Comparison of ENCODE assay signal across 25 mouse cellular contexts in the genomic region with DNA sequence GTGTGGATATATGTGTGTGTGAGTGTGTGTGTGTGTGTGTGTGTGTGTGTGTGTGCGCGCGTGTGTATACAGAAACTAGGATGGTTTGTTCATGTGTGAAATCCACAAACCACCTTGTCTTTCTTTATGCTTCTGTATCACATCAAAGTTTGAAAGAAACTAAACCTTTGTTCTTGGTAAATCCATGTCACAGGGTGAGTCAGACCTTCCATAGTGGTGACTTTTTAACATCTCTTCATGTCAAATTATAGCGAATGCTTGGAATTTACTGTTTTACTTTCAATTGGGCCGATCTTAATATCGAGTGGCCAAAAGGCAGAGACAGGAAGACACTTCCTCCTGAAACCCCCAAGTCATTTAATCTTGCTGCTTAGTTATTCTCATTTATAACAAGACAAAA. TPM values are rescaled to one million over a fixed set of nuclear protein-coding genes. Genes with fewer than 3 reads are reported as not detected.
DNase-seq lines count a peak whose midpoint lies in the region; ATAC-seq and TF ChIP-seq lines count a peak whose summit lies in the region.
"Had no signal": no experiment of that assay in that cellular context is flagged by ENCODE, and none has a peak within 500 bp of the region (broad histone marks: within the 10 kb centered on the region; RNA-seq: fewer than 3 reads in every experiment).

No protein-coding gene starts in this region.

- in situ Hi-C loops in CH12.LX (cut with MboI; ENCODE audit: low pct_ligation_motif_present, low pct_unique_long_range_greater_than_20kb, low sequenced_read_pairs) = no loop called here

- no peak for TF ChIP-seq CTCF in CH12.LX (conservative IDR thresholded peaks at IDR 0.05 in 1 of 2, IDR thresholded peaks at IDR 0.05 in 1 of 2; ENCODE audit: low read depth in 2 of 2, low read length in 2 of 2)

- no peaks in the 10 kb centered on the region for H3K9me3 ChIP-seq in lung, embryonic 15.5 days
- no peaks in the 10 kb centered on the region for H3K9me3 ChIP-seq in CH12.LX (replicated peaks; ENCODE audit: low read length)
- no peaks in the 10 kb centered on the region for H3K9me3 ChIP-seq in stomach, embryonic 15.5 days
- H3K9me3 ChIP-seq: embryonic facial prominence, embryonic 13.5 days; forebrain, embryonic 13.5 days; heart, embryonic 15.5 days; hindbrain, embryonic 13.5 days had no signal

- no peak for ATAC-seq in lung, embryonic 15.5 days (ENCODE audit: borderline replicate concordance, extremely low read depth, low FRiP score, low TSS enrichment)
- ATAC-seq in stomach, embryonic 15.5 days (ENCODE audit: insufficient read depth, low FRiP score, low read depth) = no peak
- ATAC-seq: forebrain, embryonic 13.5 days; forebrain, postnatal 0 days; hindbrain, postnatal 0 days had no signal

- TF ChIP-seq POLR2A in CH12.LX (IDR thresholded peaks at IDR 0.05; ENCODE audit: low read depth, low read length) = no peak

- H3K27me3 ChIP-seq in lung, embryonic 15.5 days = no peaks in the 10 kb centered on the region
- no peaks in the 10 kb centered on the region for H3K27me3 ChIP-seq in CH12.LX (replicated peaks)
- no peaks in the 10 kb centered on the region for H3K27me3 ChIP-seq in stomach, embryonic 15.5 days (replicated peaks)
- H3K27me3 ChIP-seq: embryonic facial prominence, embryonic 13.5 days; forebrain, embryonic 13.5 days; heart, embryonic 15.5 days; hindbrain, embryonic 13.5 days had no signal

- dilution Hi-C loops in CH12.LX (cut with MboI; ENCODE audit: extremely low pct_ligation_motif_present, extremely low pct_unique_long_range_greater_than_20kb, low sequenced_read_pairs) = no loop called here

- H3K79me2 ChIP-seq in CH12.LX (replicated peaks; ENCODE audit: control insufficient read depth, extremely low read depth, insufficient read depth, poor library complexity, severe bottlenecking) = 0 out of 2 replicates have a peak, but pooled peaks cover 2% of the 10 kb centered on the region

- peak overlapping the region; percentile 63 for H3K27ac ChIP-seq in lung, embryonic 15.5 days
- peak overlapping the region; percentile 94; the same call in 1 of the 2 replicates for H3K27ac ChIP-seq in CH12.LX (ENCODE audit: insufficient read depth, low read depth)
- H3K27ac ChIP-seq in stomach, embryonic 15.5 days = peak overlapping the region; percentile 27; the same call in 1 of the 2 replicates
- H3K27ac ChIP-seq: embryonic facial prominence, embryonic 13.5 days; forebrain, embryonic 13.5 days; heart, adult 2 months; heart, embryonic 15.5 days; hindbrain, embryonic 13.5 days; hindbrain, postnatal 0 days had no signal

- no peak for DNase-seq in lung, postnatal 10 days
- DNase-seq in 416B (ENCODE audit: low read depth) (peak; percentile 58), CH12.LX (ENCODE audit: extremely low read depth) (no peak)
- no peak for DNase-seq in thymus, postnatal 25 days
- DNase-seq in urinary bladder, postnatal 4 days (ENCODE audit: low spot score in 2 of 2) = no peak
- DNase-seq in right cerebral cortex, adult 18-20 months = no peak
- DNase-seq: adrenal gland, adult 8-10 months; adrenal gland, postnatal 36 days; cerebellum, adult 11 months; cerebellum, adult 9-10 months; cerebellum, postnatal 25 days; forebrain, postnatal 0 days; gastrocnemius, postnatal 14 days; heart, adult 2 months; heart, postnatal 14 days had no signal

- H3K4me3 ChIP-seq in lung, embryonic 15.5 days = no peak overlapping the region
- no peak overlapping the region for H3K4me3 ChIP-seq in CH12.LX (replicated peaks in 1 of 3; ENCODE audit: low read depth in 2 of 3, low read length in 2 of 3, poor library complexity in 1 of 3)
- H3K4me3 ChIP-seq in stomach, embryonic 15.5 days (replicated peaks) = no peak overlapping the region
- H3K4me3 ChIP-seq: embryonic facial prominence, embryonic 13.5 days; forebrain, embryonic 13.5 days; heart, adult 2 months; heart, embryonic 15.5 days; hindbrain, embryonic 13.5 days had no signal

- no peak overlapping the region for H3K4me2 ChIP-seq in lung, embryonic 15.5 days
- peak overlapping the region; percentile 92 for H3K4me2 ChIP-seq in CH12.LX (ENCODE audit: insufficient read depth, low read depth, poor library complexity, severe bottlenecking)
- no peak overlapping the region for H3K4me2 ChIP-seq in stomach, embryonic 15.5 days
- H3K4me2 ChIP-seq: embryonic facial prominence, embryonic 13.5 days; forebrain, embryonic 13.5 days; heart, embryonic 11.5 days; heart, embryonic 15.5 days; hindbrain, embryonic 13.5 days had no signal

- no peak for TF ChIP-seq EP300 in CH12.LX (IDR thresholded peaks at IDR 0.05; ENCODE audit: low read length)

- no peak for TF ChIP-seq RAD21 in CH12.LX (IDR thresholded peaks at IDR 0.05; ENCODE audit: low read depth, low read length)

- H3K4me1 ChIP-seq in lung, embryonic 15.5 days = 0 out of 2 replicates have a peak, but pooled peaks cover 3% of the 10 kb centered on the region
- peaks cover 20 to 63% of the 10 kb centered on the region in 2 experiments for H3K4me1 ChIP-seq in CH12.LX (ENCODE audit: control insufficient read depth in 1 of 2, insufficient read depth in 2 of 2)
- no peaks in the 10 kb centered on the region; the same call in 1 of the 2 replicates for H3K4me1 ChIP-seq in stomach, embryonic 15.5 days
- H3K4me1 ChIP-seq: embryonic facial prominence, embryonic 13.5 days; forebrain, embryonic 13.5 days; heart, embryonic 15.5 days; hindbrain, embryonic 13.5 days had no signal

- no peak overlapping the region for H3K9ac ChIP-seq in lung, embryonic 15.5 days
- peak overlapping the region; percentile 99 for H3K9ac ChIP-seq in CH12.LX (ENCODE audit: insufficient read depth, low read depth)
- no peak overlapping the region for H3K9ac ChIP-seq in stomach, embryonic 15.5 days
- H3K9ac ChIP-seq: embryonic facial prominence, embryonic 13.5 days; forebrain, embryonic 13.5 days; forebrain, postnatal 0 days; heart, embryonic 15.5 days; hindbrain, embryonic 13.5 days had no signal

- 82% methylated on average over 6 of the region's 6 CpGs for WGBS in lung, embryonic 15.5 days
- WGBS in stomach, embryonic 15.5 days = 77% methylated on average over 6 of the region's 6 CpGs

- H3K36me3 ChIP-seq in lung, embryonic 15.5 days = no peaks in the 10 kb centered on the region
- no peaks in the 10 kb centered on the region for H3K36me3 ChIP-seq in CH12.LX (replicated peaks in 1 of 2; ENCODE audit: control insufficient read depth in 1 of 2, insufficient read depth in 1 of 2, low read length in 1 of 2)
- H3K36me3 ChIP-seq in stomach, embryonic 15.5 days = no peaks in the 10 kb centered on the region
- H3K36me3 ChIP-seq: embryonic facial prominence, embryonic 13.5 days; G1E; heart, embryonic 15.5 days; hindbrain, embryonic 13.5 days had no signal

TF ChIP-seq in CH12.LX, 34 proteins besides CTCF, POLR2A, EP300 and RAD21:
- TF ChIP-seq CHD1 (IDR thresholded peaks at IDR 0.05; ENCODE audit: low read depth, low read length) (no peak), ZNF384 (IDR thresholded peaks at IDR 0.05; ENCODE audit: low read depth, low read length) (no peak), TCF12 (IDR thresholded peaks at IDR 0.05; ENCODE audit: low read depth, low read length) (no peak), CHD2 (IDR thresholded peaks at IDR 0.05; ENCODE audit: low read length) (no peak), SIN3A (IDR thresholded peaks at IDR 0.05; ENCODE audit: low read length) (no peak), POLR2AphosphoS2 (IDR thresholded peaks at IDR 0.05; ENCODE audit: low read depth, low read length) (no peak), BHLHE40 (IDR thresholded peaks at IDR 0.05; ENCODE audit: low read depth, low read length) (no peak), MAFK (IDR thresholded peaks at IDR 0.05; ENCODE audit: insufficient replicate concordance, low read length) (no peak), RCOR1 (conservative IDR thresholded peaks at IDR 0.05; ENCODE audit: low read depth, low read length) (no peak), ELF1 (IDR thresholded peaks at IDR 0.05; ENCODE audit: low read depth, low read length) (no peak), USF2 (conservative IDR thresholded peaks at IDR 0.05; ENCODE audit: low read depth, low read length) (no peak), NELFE (IDR thresholded peaks at IDR 0.05; ENCODE audit: low read depth, low read length) (no peak), JUND (conservative IDR thresholded peaks at IDR 0.05; ENCODE audit: low read depth, low read length) (no peak), HCFC1 (IDR thresholded peaks at IDR 0.05; ENCODE audit: low read depth, low read length) (no peak), MAZ (IDR thresholded peaks at IDR 0.05; ENCODE audit: low read depth, low read length) (no peak), TBP (conservative IDR thresholded peaks at IDR 0.05; ENCODE audit: low read depth, low read length) (no peak), GABPA (IDR thresholded peaks at IDR 0.05; ENCODE audit: insufficient replicate concordance, low read depth, low read length) (no peak), NRF1 (IDR thresholded peaks at IDR 0.05; ENCODE audit: low read depth, low read length) (no peak), ETS1 (conservative IDR thresholded peaks at IDR 0.05; ENCODE audit: low read depth, low read length) (no peak), SMC3 (IDR thresholded peaks at IDR 0.05; ENCODE audit: low read depth, low read length) (no peak)

RNA-seq across cellular contexts. Expression of gene Cdkn2b, which starts 48.7 kb away (rescaled TPM):
- polyA plus RNA-seq in lung, embryonic 15.5 days (2015; fragmentation: Nextera tagmentation; extraction: Ambion mirVana) = 3.8 and 4.1 TPM in 2 replicates
- total RNA-seq in CH12.LX (2012; rRNA removed) (not detected in 2 replicates), CH12.LX (2014; rRNA removed) (not detected in 2 replicates)
- not detected in 2 replicates for polyA plus RNA-seq in CH12.LX (2012; ENCODE audit: insufficient read length, low read depth)
- 10.1 and 12.9 TPM in 2 replicates for polyA plus RNA-seq in stomach, embryonic 15.5 days (2015; fragmentation: Nextera tagmentation; extraction: Ambion mirVana)
- total RNA-seq: hematopoietic stem cell, adult 5-6 weeks had no signal
- polyA plus RNA-seq: G1E had no signal

Comparison
In these comparisons a context has a peak if more than half of its experiments do, and no peak if none do; other contexts are left out.
1. H3K27ac ChIP-seq: peak in every context shown above with its lines; median percentile 94 in CH12.LX; 63 in lung, embryonic 15.5 days; 27 in stomach, embryonic 15.5 days.